Mouse (Mus musculus) heart, postnatal 25 days (tissue): ENCODE data around the gene Oprm1. TPM values are rescaled to one million over a fixed set of nuclear protein-coding genes. Genes with fewer than 3 reads are reported as not detected.

Experiments used
- DNase-seq: peaks from one replicate; pipeline ENCODE4 v3.0.0; 2022; ENCODE audit warnings: low spot score
- intact Hi-C: fragments of 180-260 bp; cut with DNase I; formaldehyde crosslinking; loops from one replicate; pipeline ENCODE4 v1.15.1; 2025
- total RNA-seq, 2 experiments: library from RNA; stranded (reverse); gene quantifications; 2 replicates each; pipeline ENCODE4 v1.2.3; 2021

Oprm1 gene
- total RNA-seq, 2 experiments from 2014 or later, result not detected

- DNase-seq, result no peak
- intact Hi-C loops, result no loop called here
Measured at GRCm38 (mm10) chr10:7033459-7033858, 275.2 kb downstream of the Oprm1 start.

DNA sequence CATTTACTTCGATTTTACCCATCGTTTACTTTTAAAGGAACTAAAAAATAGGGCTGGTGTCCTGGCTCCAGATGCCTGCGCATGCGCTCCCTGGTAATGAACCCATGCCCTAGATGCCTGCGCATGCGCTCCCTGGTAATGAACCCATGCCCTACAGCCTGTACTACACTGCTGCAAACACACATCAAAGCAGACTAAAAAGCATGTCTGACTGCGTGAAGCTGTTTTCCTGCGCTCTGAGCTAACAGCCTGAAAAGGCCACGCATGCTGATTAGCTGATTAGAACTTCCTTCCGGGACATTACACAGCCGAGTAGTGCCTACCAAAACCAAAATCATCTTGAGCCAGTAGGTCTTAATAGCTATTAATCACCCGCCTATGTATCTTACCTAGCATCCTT is 277.2 kb downstream of the Oprm1 start:
- DNase-seq, result no peak
- intact Hi-C loops, result no loop called here

DNA sequence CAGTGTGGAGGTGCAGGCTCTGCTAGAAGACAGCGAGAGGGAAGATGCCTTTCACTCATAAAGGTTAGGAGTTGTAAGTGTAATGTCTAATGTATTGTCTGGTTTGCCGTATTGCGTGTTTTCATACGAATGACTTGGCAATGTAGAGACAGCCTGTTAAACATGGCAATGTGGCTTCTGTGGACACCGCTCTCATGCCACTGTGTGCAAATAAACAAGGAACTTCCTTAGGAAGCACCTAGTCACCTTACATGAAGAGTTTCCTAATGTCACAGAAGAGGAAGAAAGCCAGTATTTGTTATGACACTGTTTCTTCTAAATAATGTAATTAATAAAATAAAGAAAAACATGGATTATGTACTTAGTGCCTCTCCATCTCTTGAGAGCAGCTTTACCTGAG is 278.9 kb downstream of the Oprm1 start:
- intact Hi-C loops, result no loop called here

DNA sequence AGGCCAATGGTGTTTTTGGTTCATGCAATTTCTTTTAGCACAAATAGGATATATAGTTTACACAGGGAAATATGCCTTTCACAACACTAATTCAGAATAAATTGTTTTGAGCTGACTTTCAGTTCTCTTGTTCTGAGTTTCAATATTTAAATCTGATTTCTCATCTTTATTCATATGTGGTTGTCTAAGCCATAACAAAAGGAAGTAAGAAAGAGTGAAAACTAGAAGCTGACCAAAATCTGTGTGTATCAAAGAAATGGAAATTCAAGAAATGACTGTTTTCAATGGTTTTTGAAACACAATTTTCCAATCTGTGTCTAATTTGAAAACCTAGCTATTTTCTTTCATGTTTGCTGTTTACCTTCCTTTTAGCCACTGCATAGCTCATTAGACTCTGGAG is 282.7 kb downstream of the Oprm1 start:
- DNase-seq, result no peak
- intact Hi-C loops, result no loop called here

More for the DNA sequence above, 278.9 kb downstream of the Oprm1 start:
- no peak for DNase-seq

DNA sequence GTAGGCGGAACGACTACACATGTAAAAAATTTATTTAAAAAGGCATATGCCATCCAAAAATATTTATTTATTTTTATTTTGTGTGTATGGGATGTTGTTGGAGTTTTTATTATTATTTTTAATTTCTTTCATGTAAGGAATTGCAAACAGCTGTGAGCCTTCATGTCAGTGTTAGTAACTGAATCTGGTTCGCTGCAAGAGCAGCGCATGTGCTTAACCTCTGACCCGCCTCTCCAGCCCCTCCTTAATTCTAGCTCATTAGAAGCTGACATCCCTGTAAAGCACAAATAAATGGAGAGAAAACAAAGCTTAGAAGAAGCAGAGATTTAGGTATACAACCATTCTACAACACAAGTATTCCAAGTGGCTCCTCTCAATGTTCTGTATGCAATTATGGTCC is 285.6 kb downstream of the Oprm1 start:
- intact Hi-C loops, result no loop called here
- no peak for DNase-seq

DNA sequence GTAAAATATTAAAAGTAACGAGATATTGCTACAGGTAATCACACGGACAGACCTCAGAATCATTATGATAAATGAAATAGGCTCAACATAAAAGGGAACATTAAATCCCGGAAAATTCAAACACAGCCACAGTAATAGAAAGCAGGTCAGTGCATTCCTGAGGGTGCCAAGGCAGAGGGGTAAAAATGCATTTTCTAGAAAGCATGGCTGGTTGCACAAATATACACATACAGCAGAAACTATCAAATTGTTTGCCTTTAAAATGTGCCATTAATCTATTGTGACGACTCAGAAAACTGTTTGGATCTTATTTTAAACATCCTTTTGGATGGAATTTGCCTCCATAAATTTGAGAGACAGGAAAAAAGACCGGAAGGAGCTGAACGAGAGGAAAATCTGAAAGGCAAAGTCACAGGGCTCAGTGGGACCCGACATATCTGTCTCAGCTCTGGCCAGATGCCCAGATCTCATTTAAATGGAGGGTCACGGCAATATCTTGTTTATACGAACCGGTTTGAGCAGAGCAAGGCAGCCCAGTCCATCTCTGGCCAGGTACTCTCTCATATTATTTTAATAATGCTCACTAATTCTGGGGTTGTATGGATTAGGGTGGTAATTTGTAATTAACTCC is 289.1 kb downstream of the Oprm1 start:
- intact Hi-C loops, result no loop called here

GRCm38 (mm10) chr10:7047919-7048291 is 289.6 kb downstream of the Oprm1 start:
- intact Hi-C loops, result no loop called here
- no peak for DNase-seq

More for the DNA sequence above, 289.1 kb downstream of the Oprm1 start:
- DNase-seq, result no peak

DNA sequence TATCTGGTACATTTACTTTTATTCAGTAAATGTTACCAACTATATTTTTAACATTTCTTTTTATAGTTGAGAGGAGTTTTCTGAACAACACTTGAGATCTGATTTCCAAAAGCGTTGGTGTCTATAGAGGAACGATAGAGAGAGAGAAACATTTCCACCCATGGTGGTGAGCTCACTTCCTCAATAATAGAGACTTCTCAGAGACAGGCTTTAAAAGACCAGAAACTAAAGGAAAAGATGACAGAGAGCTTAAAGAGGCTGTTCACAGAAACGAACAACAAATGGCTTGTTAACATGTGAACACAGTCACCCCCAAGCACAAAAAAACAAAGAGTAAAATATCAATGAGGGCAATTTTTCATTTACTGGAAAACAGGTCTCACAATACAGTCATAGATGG is 291.6 kb downstream of the Oprm1 start:
- intact Hi-C loops, result no loop called here
- DNase-seq, result no peak

- intact Hi-C loops, result no loop called here
- DNase-seq, result no peak
Measured at GRCm38 (mm10) chr10:7052315-7053017, 294.2 kb downstream of the Oprm1 start, which contains the start of gene Ipcef1. Gene Ipcef1 (minus strand): TSS chr10:7052478.

DNA sequence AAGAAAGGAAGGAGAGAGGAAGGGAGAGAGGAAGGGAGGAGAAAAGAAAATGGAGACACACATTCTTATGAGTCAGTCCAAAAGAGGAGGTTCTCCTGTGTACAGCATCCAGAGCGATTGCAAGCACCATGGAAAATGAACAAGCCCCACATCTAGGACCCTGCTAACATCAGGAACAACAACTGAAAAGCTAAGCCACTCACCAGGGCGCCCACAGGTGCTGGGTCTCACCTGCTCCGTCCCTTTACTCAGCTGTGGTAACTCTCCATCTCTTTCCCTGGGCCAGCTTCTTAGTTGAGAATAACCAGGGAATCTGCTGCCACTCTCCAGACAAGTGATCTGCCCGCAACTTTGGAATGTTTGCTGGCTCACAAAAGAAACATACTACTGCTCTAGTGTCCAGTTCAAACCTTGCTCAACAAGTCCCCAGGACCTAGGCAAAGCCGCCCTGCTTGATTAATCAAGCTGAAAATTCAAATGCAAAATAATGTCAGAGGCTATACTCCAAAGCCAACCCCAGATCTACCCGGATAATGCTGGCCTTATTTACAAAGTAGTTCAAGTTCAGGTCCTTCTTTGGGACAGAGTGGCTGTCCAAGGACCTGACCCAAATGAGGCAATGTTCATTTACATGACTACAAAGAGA is 296.4 kb downstream of the Oprm1 start:
- intact Hi-C loops, result no loop called here

GRCm38 (mm10) chr10:7057546-7057945 is 299.2 kb downstream of the Oprm1 start:
- intact Hi-C loops, result no loop called here
- DNase-seq, result no peak

More for the DNA sequence above, 296.4 kb downstream of the Oprm1 start:
- no peak for DNase-seq

GRCm38 (mm10) chr10:7060326-7060725 is 302.0 kb downstream of the Oprm1 start:
- no peak for DNase-seq
- intact Hi-C loops, result no loop called here

- intact Hi-C loops, result no loop called here
- no peak for DNase-seq
Measured at GRCm38 (mm10) chr10:7062993-7063392, 304.7 kb downstream of the Oprm1 start.

DNA sequence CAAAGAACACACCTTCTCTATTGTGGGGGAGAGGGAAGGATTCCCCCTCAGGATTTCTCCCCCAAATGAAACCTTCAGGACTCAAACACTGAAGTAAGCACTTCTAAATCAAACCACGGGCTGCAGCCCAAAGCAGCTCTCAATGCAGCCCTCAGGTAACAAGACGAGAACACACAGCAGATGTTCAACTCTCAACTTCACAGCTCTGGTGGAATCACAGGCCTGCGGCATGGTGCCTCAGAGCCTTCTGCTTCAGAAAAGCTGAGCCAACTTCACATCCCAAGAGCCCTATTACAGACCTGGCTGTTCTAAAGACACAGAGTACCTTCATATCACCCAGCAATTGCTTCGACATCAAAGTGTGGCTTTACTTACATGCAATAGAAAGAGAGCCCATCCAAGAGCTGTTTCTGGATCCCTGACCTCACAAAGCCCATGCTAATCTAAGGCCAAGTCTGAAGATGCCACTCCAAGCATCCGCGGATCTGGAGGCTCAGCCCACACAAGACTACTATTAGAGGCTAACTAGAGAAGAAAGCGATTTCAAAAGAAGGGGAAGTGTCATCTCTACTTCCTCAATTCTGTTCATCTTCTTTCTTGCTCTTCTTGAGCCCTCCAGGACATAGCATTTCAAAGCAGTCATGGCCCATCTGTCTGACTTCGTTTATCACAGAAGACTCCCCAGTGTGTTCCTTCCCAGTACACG is 305.6 kb downstream of the Oprm1 start:
- intact Hi-C loops, result no loop called here
- DNase-seq, result no peak

DNA sequence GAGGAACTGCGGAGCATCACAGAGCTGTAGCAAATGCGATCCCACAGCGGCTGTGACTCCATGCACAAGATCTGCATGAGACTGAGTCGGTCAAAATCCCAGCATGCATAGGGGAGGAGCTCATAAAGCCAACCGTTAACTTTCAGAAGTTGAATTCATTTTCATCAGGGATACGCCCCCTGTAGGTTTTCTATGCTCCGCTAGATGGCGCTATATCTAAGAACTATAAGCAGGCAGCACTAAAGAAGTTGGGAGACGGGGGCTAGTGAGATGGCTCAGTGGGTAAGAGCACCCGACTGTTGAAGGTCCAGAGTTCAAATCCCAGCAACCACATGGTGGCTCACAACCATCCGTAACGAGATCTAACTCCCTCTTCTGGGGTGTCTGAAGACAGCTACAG is 310.3 kb downstream of the Oprm1 start:
- DNase-seq, result no peak
- intact Hi-C loops, result no loop called here

- DNase-seq, result no peak
- intact Hi-C loops, result no loop called here
Measured at GRCm38 (mm10) chr10:7069090-7069489, 310.8 kb downstream of the Oprm1 start.

DNA sequence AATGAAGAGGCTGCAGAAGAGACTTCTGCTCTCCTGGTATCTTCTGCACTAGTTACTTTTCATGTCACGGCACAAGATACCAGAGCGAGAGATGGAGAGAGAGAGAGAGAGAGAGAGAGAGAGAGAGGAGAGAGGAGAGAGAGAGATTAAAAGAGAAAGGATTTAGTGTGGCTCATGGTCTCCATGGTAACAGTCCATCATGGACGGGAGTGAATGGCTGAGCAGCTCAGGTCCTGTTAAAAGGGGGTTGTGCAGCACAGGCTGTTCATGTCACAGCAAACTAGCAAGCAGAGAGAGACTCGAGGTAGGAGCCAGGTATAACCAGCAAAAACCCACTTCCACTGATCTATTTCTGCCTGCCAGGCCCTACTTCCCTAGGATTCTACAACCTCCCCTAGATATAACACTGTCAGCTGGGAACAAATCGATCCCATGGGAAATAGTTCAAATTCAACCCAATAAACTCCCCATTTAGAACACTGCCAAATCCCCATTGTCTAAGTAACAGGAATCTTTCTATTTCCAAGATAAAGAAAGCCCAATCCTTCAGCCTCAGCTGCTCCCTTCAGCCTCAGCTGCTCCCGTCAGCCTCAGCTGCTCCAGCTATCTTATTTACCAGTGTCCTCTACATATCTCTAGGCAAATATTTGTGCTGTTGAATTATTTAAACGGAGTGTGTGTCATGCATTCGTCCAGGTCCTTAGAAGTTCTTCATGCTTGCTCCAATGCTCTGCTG is 312.0 kb downstream of the Oprm1 start:
- intact Hi-C loops, result no loop called here
- no peak for DNase-seq

DNA sequence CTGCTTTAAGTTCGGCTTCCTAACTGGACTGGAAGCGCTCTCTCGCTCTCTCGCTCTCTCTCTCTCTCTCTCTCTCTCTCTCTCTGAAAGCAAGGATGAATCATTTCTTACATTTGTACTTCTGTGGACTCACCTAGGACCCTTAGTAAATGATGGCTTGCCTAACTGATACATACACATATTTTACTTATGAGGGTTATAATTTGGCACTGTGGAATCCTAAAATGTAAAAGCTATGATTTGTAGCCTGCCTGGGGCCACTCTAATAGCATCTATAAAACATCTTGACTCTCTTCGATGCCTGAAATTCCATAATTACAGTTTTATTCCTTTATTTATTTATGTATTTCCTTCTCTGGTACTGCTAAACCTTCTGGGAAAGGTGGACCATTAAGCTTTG is 312.6 kb downstream of the Oprm1 start:
- intact Hi-C loops, result no loop called here

DNA sequence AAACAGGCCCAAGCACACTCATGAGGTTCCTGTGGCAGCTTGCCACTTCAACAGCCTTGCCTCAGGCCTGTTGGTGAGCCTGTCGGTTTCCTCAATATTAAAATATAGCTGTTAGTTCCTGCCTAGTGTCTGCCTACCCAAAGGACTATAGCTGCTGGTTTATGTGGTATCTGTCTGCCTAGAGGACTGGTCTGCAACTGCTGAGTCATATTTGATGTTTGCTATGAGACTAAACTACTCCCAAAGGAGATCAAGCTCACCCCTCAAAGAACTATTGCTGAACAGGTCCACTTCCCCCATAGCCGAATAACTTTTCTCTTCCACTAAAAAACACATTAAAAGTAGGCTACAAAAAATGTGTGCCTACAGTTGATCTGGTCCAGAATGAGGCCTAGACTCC is 315.9 kb downstream of the Oprm1 start:
- intact Hi-C loops, result no loop called here
- no peak for DNase-seq

More for the DNA sequence above, 312.6 kb downstream of the Oprm1 start:
- DNase-seq, result no peak

DNA sequence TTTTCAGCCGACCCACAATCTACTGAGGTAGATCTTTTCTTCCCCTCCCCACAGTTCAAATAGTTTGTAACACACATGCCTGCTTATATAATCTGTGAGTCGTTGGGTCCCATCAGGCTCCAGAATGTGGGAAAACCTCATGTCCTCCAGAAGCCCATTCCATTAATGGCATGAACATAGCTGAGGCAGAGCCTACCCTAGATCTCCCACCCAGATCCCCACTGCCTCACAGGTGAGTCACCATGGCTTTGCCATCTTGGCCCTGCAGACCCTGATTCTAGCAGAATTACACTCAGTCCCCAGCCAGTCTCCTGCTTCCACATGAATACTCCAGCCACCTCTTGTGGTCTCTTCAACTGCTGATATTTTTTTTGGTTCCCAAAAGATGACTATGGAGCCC is 317.4 kb downstream of the Oprm1 start:
- intact Hi-C loops, result loop anchor here (2.0 to 5.0 kb wide), 2 partner anchors 137 to 191 kb away; partner anchors contain the start of gene Cnksr3
- no peak for DNase-seq
